Mouse (Mus musculus) subcutaneous adipose tissue, adult 2 months (tissue): ENCODE results near the gene Catsper2. TPM values are rescaled to one million over a fixed set of nuclear protein-coding genes. Genes with fewer than 3 reads are reported as not detected.

ENCODE experiments used
- polyA plus RNA-seq: library from polyadenylated mRNA; depleted of rRNA; stranded (reverse); fragments of >200 nt; gene quantifications from 2 replicates; pipeline ENCODE4 v1.2.3, GENCODE M21; 2012; ENCODE audit warnings: low replicate concordance; rRNA removed

The Catsper2 gene
- 3.1 and 4.3 TPM in 2 replicates for polyA plus RNA-seq

DNA sequence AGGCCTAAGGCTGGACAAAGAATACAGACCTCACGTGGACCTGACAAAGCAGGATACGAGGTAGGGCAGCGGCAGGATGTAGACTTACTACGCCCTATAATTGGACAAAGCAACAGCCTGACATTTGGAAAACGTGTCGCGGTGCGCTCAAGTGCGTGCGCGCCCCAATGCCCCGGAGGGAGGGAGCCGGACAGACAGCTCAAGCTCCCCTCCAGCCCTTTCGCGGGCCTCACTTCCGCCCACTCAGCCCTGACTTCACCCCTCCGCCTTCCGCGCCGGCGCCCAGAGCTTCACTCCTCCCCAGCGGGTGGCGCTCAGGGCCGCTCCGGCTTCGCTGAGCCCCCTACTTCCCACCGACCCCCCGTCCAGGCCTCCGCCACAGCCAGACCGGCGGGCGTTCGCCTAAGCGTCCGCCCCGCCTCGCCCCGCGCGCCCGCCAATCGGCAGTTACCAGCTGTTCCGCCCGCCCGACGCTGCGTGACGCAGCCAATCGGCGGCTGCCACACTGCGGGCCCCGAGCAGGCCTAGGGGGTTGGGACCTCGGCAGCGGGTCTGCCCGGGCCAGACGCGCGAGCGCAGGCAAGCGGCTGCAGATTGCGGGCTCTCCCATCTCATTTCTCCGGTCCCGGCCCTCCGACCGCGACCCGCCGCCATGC lies at the start of gene Catsper2, which contains the start of gene Pdia3:
Gene Catsper2 (minus strand): TSS at position 406 of the 656 bp plus-strand sequence.
Gene Pdia3 (plus strand): TSS at position 389 of the 656 bp plus-strand sequence.

DNA sequence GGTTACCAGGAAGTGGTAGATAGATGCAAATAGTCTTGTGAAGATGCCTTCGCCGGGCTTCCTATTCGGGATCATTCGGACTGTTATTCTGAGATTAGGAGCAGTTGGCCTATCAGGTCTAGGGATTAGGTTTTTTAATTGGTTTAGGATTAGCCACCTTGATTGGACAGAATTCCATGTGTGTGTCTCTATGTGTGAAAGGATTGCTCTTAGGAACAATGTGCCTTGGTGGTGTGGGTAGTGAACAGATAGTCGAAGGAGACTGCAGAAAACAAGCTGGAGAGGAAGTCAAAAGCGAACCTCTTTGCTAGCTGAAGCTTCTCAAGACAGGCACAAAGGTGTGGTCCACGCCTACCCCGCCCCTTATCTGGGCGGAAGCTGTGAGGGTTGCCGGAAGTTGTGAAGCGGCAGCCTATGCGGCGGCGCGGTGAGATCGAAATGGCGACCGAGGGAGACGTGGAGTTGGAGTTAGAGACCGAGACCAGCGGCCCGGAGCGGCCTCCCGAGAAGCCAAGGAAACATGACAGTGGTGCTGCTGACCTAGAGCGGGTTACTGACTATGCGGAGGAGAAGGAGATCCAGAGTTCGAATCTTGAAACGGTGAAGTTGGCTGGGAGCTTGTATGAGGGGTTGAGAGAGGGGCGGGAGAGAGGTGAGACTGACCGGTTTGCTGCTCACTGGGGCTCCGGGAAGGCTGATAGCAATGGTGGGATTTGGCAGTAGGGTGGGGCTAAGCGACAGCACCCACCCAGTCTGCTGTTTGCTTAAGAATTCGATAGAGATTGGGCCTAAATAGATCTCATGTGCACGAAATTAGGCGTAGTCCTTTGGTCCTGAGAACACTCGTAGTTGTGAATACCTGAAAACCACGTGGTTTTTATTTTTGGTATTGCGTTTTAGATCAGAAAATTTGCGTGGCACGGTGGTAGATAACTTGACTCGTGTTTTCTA lies 43.4 kb upstream of the Catsper2 start, which contains the start of gene Serinc4:
Gene Serinc4 (minus strand): TSS at position 90 of the 951 bp plus-strand sequence.

GRCm38 (mm10) chr2:121452990-121453389 lies 39.4 kb upstream of the Catsper2 start, which contains the start of gene Hypk:
Gene Hypk, plus strand, starts transcription at chr2:121453290.

GRCm38 (mm10) chr2:121448739-121449535 lies 35.3 kb upstream of the Catsper2 start, which contains the start of gene Serf2:
Gene Serf2, plus strand, starts transcription at chr2:121449195.

DNA sequence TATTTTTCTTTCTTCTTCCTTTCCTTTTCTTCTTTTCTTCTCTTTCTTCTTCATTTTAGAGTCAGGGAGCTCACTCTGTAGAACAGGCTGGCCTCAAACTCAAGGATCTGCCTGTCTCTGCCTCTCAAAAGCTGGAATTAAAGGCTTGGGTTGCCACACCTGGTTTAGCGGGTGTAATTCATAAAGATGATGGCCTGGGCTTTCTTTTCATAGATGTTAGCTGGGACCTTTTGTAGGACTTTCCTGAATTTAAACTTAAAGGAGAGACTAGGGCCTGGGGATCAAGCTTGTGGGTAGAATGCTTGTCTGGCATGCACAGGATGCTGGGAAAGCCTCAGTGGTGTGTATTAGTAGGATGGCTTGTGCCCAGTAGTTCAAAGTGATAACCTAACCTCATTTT lies 30.6 kb upstream of the Catsper2 start, which contains the start of gene Ell3:
Gene Ell3 (minus strand): TSS at position 101 of the 400 bp plus-strand sequence.

DNA sequence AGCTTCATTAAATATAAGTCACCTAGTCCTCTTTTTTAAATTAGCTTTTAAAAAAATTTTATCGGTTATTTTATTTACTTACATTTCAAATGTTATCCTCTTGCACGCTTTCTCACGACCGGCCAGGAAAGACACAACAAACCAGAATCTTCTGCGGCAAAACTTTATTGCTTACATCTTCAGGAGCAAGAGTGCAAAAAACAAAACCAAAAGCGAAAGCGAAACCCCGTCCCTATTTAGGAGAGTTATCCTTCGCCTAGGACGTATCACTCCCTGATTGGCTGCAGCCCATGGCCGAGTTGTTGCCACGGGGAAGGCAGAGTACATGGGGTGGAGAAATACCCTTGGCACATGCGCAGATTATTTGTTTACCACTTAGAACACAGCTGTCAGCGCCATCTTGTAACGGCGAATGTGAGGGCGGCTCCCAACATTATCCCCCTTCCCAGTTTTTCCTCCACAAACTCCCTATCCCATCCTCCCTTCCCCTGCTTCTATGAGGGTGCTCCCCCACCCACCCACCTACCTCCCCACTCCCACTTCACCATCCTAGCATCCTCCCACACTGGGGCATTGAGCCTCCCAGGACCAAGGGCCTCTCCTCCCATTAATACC lies 26.5 kb downstream of the Catsper2 start, which contains the start of gene Strc:
Gene Strc (minus strand): TSS at position 208 of the 615 bp plus-strand sequence.

DNA sequence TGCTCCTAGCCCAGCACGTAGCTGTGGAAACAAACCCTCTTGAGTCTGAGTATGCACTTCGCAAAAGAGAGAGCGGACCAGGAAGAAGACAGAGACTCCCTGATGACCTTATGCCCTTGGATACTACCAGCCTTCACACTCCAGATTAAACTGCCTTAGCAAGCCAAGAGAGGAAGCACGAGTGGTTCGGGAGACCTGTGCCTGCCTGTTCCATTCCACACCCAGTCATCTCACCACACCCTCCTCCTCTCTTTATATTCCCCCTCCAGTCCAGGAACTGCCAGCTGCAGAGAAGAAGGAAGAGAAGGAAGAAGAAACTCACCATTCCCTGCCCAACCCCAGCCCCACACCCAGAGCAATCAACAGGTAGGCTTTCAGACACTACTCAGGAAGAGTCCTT lies 56.1 kb downstream of the Catsper2 start, which contains the start of gene Ckmt1:
Gene Ckmt1 (plus strand): TSS at position 221 of the 400 bp plus-strand sequence.

DNA sequence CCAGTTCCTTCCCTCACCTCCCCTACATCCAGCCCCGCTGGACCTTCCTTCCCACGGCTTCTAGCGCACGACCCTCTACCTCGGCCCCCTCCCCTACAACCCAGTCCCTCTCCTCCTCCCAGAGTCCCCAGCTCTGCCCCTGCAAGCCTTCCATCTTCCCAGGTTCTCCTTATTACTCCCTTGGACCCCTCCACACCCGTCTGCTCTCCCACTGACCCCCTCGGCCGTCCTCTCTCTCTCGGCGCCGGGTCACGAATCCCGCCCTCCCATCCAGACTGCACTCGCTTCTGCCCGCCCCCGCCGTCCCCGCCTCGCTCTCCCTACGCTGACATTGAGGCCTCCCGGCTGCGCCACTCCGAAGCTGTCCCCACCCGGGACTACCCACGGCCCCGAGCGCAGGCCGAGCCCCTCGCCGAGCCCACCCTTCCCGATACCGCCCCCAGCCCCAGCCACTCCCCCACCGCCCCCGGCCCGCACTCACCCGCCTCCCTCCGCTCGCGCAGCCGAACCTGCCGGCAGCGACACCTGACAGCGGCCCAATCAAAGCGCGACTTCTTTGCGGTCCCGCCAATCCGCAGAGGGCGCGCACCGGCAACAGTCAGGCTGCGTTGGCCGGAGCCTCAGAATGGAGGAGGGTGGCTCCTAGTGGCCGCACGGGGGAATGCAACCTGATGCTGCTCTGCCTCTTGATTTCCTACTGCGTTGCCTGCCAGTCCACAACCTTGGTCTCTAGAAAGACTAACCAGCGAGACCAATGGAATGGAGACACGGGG lies 58.6 kb downstream of the Catsper2 start, which contains the start of gene Ppip5k1:
Gene Ppip5k1 (minus strand): TSS at position 577 of the 773 bp plus-strand sequence.

Other genes with a start within 250 kb of the Catsper2 start
- gene Tubgcp4, start 243.1 kb downstream of the Catsper2 start, polyA plus RNA-seq = 27.3 and 41.4 TPM in 2 replicates
- 3.1 and 5.1 TPM in 2 replicates for gene Zscan29, start 242.7 kb downstream of the Catsper2 start, polyA plus RNA-seq
- 22.0 and 53.0 TPM in 2 replicates for gene Trp53bp1, start 142.4 kb downstream of the Catsper2 start, polyA plus RNA-seq
- gene Map1a, start 124.2 kb downstream of the Catsper2 start, polyA plus RNA-seq = 4.3 and 18.5 TPM in 2 replicates
- 57.7 and 96.8 TPM in 2 replicates for gene Ppip5k1, start 58.4 kb downstream of the Catsper2 start, polyA plus RNA-seq
- gene Ckmt1, start 56.1 kb downstream of the Catsper2 start, polyA plus RNA-seq = 0.42 and 25.2 TPM in 2 replicates
- gene Strc, start 26.6 kb downstream of the Catsper2 start, polyA plus RNA-seq = 0.11 TPM in 1 of 2 replicates, not detected in the other
- gene Pdia3, start within 50 bp of the Catsper2 start, polyA plus RNA-seq = 163 and 618 TPM in 2 replicates
- 0.26 and 2.6 TPM in 2 replicates for gene Ell3, start 30.5 kb upstream of the Catsper2 start, polyA plus RNA-seq
- 363 and 470 TPM in 2 replicates for gene Serf2, start 35.4 kb upstream of the Catsper2 start, polyA plus RNA-seq
- gene Hypk, start 39.5 kb upstream of the Catsper2 start, polyA plus RNA-seq = 7.2 and 9.2 TPM in 2 replicates
- gene Serinc4, start 43.0 kb upstream of the Catsper2 start, polyA plus RNA-seq = 0.57 and 0.72 TPM in 2 replicates
- 3.8 and 4.4 TPM in 2 replicates for gene Mfap1b, start 60.3 kb upstream of the Catsper2 start, polyA plus RNA-seq
- gene Mfap1a, start 92.9 kb upstream of the Catsper2 start, polyA plus RNA-seq = 4.0 and 5.1 TPM in 2 replicates
- gene Wdr76, start 92.9 kb upstream of the Catsper2 start, polyA plus RNA-seq = 2.5 and 4.3 TPM in 2 replicates